Mouse (Mus musculus): ENCODE results near the gene Bcl11a. TPM values are rescaled to one million over a fixed set of nuclear protein-coding genes. Genes with fewer than 3 reads are reported as not detected.

Gene Bcl11a
- total and polyA plus RNA-seq, 2 experiments from 2014 or later: 32.3 to 73.5 TPM

- peak overlapping the region; percentile 74 for H3K9ac ChIP-seq (replicated peaks; ENCODE audit: low read length)
- H3K27me3 ChIP-seq (ENCODE audit: insufficient read depth, low read length): no peaks in the 10 kb centered on the region
- peak overlapping the region; percentile 69 for H3K4me3 ChIP-seq (ENCODE audit: low read length)
- ATAC-seq (peak; percentile 30), DNase-seq (ENCODE audit: low spot score) (peak; percentile 69)
- H3K4me2 ChIP-seq (ENCODE audit: low read depth, low read length): peak overlapping the region; percentile 100
- no peaks in the 10 kb centered on the region for H3K9me3 ChIP-seq (ENCODE audit: low read length)
- H3K36me3 ChIP-seq (ENCODE audit: insufficient read depth, low read length): no peaks in the 10 kb centered on the region
- WGBS: under 1% methylated on average over 22 of the region's 30 CpGs
- TF ChIP-seq CTCF (IDR thresholded peaks at IDR 0.05; ENCODE audit: low read depth): no peak
- peak overlapping the region; percentile 93 for H3K27ac ChIP-seq
- 0 out of 2 replicates have a peak, but pooled peaks cover 7% of the 10 kb centered on the region for H3K4me1 ChIP-seq (ENCODE audit: insufficient read depth, low read length)
These were observed 2.7 kb downstream of the Bcl11a start for GRCm38 (mm10) chr11:24080541-24080940.

- peak; percentile 89 for DNase-seq (ENCODE audit: low spot score)
- peak overlapping the region; percentile 69 for H3K4me3 ChIP-seq (ENCODE audit: low read length)
- H3K4me1 ChIP-seq (ENCODE audit: insufficient read depth, low read length): 0 out of 2 replicates have a peak, but pooled peaks cover 7% of the 10 kb centered on the region
- peak; percentile 70 for TF ChIP-seq CTCF (IDR thresholded peaks at IDR 0.05; ENCODE audit: low read depth)
- H3K9ac ChIP-seq (replicated peaks; ENCODE audit: low read length): peak overlapping the region; percentile 74
- H3K27ac ChIP-seq: peak overlapping the region; percentile 93
- H3K27me3 ChIP-seq (ENCODE audit: insufficient read depth, low read length): no peaks in the 10 kb centered on the region
- under 1% methylated on average over 33 of the region's 35 CpGs for WGBS
- no peaks in the 10 kb centered on the region for H3K36me3 ChIP-seq (ENCODE audit: insufficient read depth, low read length)
- no peaks in the 10 kb centered on the region for H3K9me3 ChIP-seq (ENCODE audit: low read length)
- ATAC-seq: peak; percentile 63
- H3K4me2 ChIP-seq (ENCODE audit: low read depth, low read length): peak overlapping the region; percentile 100
These were observed 3.3 kb downstream of the Bcl11a start for GRCm38 (mm10) chr11:24081016-24081686.

GRCm38 (mm10) chr11:24081687-24082384 is 4.0 kb downstream of the Bcl11a start:
- Histone ChIP-seq H3K4me2 (ENCODE audit: low read depth, low read length) (peak overlapping the region; percentile 100), H3K9ac (replicated peaks; ENCODE audit: low read length) (peak overlapping the region; percentile 74), H3K36me3 (ENCODE audit: insufficient read depth, low read length) (no peaks in the 10 kb centered on the region), H3K4me3 (ENCODE audit: low read length) (peak overlapping the region; percentile 69), H3K4me1 (ENCODE audit: insufficient read depth, low read length) (0 out of 2 replicates have a peak, but pooled peaks cover 7% of the 10 kb centered on the region), H3K27ac (peak overlapping the region; percentile 93), H3K27me3 (ENCODE audit: insufficient read depth, low read length) (no peaks in the 10 kb centered on the region), H3K9me3 (ENCODE audit: low read length) (no peaks in the 10 kb centered on the region)
- 1% methylated on average over 43 of the region's 43 CpGs for WGBS
- DNase-seq (ENCODE audit: low spot score) (peak; percentile 72), ATAC-seq (peak; percentile 18; the same call in 1 of the 2 replicates)
- TF ChIP-seq CTCF (IDR thresholded peaks at IDR 0.05; ENCODE audit: low read depth): no peak

GRCm38 (mm10) chr11:24082385-24083075 is 4.7 kb downstream of the Bcl11a start:
- no peak for TF ChIP-seq CTCF (IDR thresholded peaks at IDR 0.05; ENCODE audit: low read depth)
- Histone ChIP-seq H3K9me3 (ENCODE audit: low read length) (no peaks in the 10 kb centered on the region), H3K27me3 (ENCODE audit: insufficient read depth, low read length) (no peaks in the 10 kb centered on the region), H3K4me3 (ENCODE audit: low read length) (peak overlapping the region; percentile 69), H3K36me3 (ENCODE audit: insufficient read depth, low read length) (no peaks in the 10 kb centered on the region), H3K27ac (peak overlapping the region; percentile 93), H3K4me1 (ENCODE audit: insufficient read depth, low read length) (0 out of 2 replicates have a peak, but pooled peaks cover 7% of the 10 kb centered on the region), H3K4me2 (ENCODE audit: low read depth, low read length) (peak overlapping the region; percentile 100), H3K9ac (replicated peaks; ENCODE audit: low read length) (peak overlapping the region; percentile 74)
- DNase-seq (ENCODE audit: low spot score) (no peak), ATAC-seq (no peak)
- 22% methylated on average over 11 of the region's 11 CpGs for WGBS

DNA sequence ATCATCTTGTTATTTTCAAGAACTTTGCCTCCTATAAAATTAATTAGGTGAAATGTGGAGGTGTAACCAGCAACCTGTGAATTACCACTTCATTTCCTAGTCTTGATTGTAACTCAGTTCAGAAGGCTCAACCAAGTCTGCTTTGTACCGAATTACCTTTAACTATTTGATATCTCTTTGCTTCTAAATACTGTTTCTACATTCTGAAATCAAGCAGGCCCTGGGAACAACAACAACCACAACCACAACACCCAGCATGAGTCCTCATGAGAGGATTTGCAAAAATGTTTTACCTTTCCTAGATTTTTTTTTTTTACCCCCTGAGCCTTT is 5.2 kb downstream of the Bcl11a start:
- 26% methylated on average over 1 of the region's 1 CpGs for WGBS
- ATAC-seq (no peak), DNase-seq (ENCODE audit: low spot score) (no peak)
- 0 out of 2 replicates have a peak, but pooled peaks cover 7% of the 10 kb centered on the region for H3K4me1 ChIP-seq (ENCODE audit: insufficient read depth, low read length)
- TF ChIP-seq CTCF (IDR thresholded peaks at IDR 0.05; ENCODE audit: low read depth): no peak
- peak overlapping the region; percentile 44 for H3K9ac ChIP-seq (replicated peaks; ENCODE audit: low read length)
- H3K27ac ChIP-seq: peak overlapping the region; percentile 75
- peak overlapping the region; percentile 100 for H3K4me2 ChIP-seq (ENCODE audit: low read depth, low read length)
- peak overlapping the region; percentile 69; the same call in 1 of the 2 replicates for H3K4me3 ChIP-seq (ENCODE audit: low read length)
- no peaks in the 10 kb centered on the region for H3K9me3 ChIP-seq (ENCODE audit: low read length)
- no peaks in the 10 kb centered on the region for H3K27me3 ChIP-seq (ENCODE audit: insufficient read depth, low read length)
- H3K36me3 ChIP-seq (ENCODE audit: insufficient read depth, low read length): no peaks in the 10 kb centered on the region

DNA sequence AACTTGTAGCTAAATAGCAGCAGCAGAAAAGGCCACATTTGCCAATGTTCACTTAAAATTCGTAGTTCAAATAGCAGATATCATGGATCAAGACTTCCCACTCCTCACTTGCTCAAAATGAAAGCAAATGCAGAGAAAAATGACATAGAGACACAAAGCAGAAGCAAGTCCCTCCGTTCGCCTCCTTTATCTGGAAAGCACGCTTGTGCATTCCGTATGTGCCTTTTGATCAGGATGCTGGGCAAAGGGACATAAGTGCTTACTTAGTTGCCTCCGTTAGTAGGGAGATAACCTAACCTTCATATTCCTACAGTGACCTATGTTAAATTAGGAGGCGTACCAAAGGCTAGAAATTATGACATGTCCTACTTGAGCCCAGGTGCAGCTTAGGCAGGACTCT is 5.6 kb downstream of the Bcl11a start:
- peak overlapping the region; percentile 100 for H3K4me2 ChIP-seq (ENCODE audit: low read depth, low read length)
- no peak for ATAC-seq

More for the DNA sequence above, 5.6 kb downstream of the Bcl11a start:
- Histone ChIP-seq H3K36me3 (ENCODE audit: insufficient read depth, low read length) (no peaks in the 10 kb centered on the region), H3K27ac (peak overlapping the region; percentile 75), H3K4me3 (ENCODE audit: low read length) (peak overlapping the region; percentile 69), H3K9me3 (ENCODE audit: low read length) (no peaks in the 10 kb centered on the region), H3K9ac (replicated peaks; ENCODE audit: low read length) (peak overlapping the region; percentile 44), H3K27me3 (ENCODE audit: insufficient read depth, low read length) (no peaks in the 10 kb centered on the region), H3K4me1 (ENCODE audit: insufficient read depth, low read length) (0 out of 2 replicates have a peak, but pooled peaks cover 7% of the 10 kb centered on the region)
- no peak for TF ChIP-seq CTCF (IDR thresholded peaks at IDR 0.05; ENCODE audit: low read depth)
- WGBS: 50% methylated on average over 7 of the region's 7 CpGs
- DNase-seq (ENCODE audit: low spot score): no peak
